Mouse (Mus musculus) erythroblast, embryonic 14.5 days (primary cell): ENCODE results near the gene Nudt9. TPM values are rescaled to one million over a fixed set of nuclear protein-coding genes. Genes with fewer than 3 reads are reported as not detected.

Experiments used
- H3K27me3 ChIP-seq: 2 replicates; pipeline ENCODE4 v1.6.1; 2012; ENCODE audit warnings: inconsistent platforms; ENCODE audit not compliant: control insufficient read depth
- H3K36me3 ChIP-seq: 2 replicates; pipeline ENCODE4 v1.6.1; 2012; ENCODE audit warnings: mild to moderate bottlenecking, inconsistent platforms; ENCODE audit not compliant: control insufficient read depth
- H3K4me1 ChIP-seq: 2 replicates; pipeline ENCODE4 v1.6.1; 2012; ENCODE audit warnings: inconsistent platforms; ENCODE audit not compliant: control insufficient read depth
- H3K4me3 ChIP-seq: replicated peaks from 2 replicates; pipeline ENCODE3; 2012; ENCODE audit warnings: moderate library complexity, mild to moderate bottlenecking, inconsistent platforms
- H3K9me3 ChIP-seq: 2 replicates; pipeline ENCODE4 v1.6.1; 2012; ENCODE audit warnings: low read length, inconsistent platforms, mixed read lengths; ENCODE audit not compliant: control insufficient read depth
- GATA1 ChIP-seq: IDR thresholded peaks from 2 replicates; pipeline ENCODE4 v1.6.1; 2012; ENCODE audit warnings: low read length, inconsistent platforms, mixed read lengths
- TAL1 ChIP-seq: IDR thresholded peaks from 3 replicates; pipeline ENCODE4 v1.6.1; 2012; ENCODE audit warnings: low read length, inconsistent platforms, mixed read lengths
- polyA plus RNA-seq: library from polyadenylated mRNA; stranded (reverse); fragments of >175 nt; gene quantifications from 2 replicates; pipeline ENCODE4 v1.2.3, GENCODE M21; 2012

Gene Nudt9
- polyA plus RNA-seq, 1 experiment: 40.0 TPM

DNA sequence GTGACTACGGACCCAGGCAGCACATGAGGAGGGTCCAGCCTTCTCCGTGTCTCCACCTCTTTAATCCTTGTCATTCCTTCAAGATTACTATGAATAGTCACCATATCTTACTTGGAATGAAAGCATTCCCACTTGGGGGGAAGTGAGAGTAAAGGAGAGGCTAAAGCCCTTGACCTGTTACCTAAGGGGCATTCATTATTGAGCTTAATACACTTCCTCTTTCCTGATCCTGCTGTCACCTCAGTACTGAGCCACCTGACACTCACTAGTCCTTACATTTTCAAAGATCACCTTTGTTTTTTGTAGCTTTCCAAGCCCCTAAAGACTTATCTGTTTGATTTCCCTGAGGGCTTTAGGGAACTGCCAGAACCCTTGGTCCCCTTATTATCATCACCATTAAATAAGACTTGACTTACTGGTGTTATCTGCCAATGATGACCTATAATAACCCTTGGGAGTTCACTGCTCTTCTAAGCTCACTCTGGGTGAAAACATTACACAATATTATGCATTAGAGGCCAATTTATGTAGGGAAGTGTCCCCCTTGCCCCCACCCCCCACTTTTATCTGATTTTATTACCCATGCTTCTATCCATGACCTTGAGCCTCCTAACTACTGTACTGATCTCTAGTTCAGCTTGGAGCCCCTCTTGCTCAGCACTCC lies 13.5 kb upstream of the Nudt9 start:
- H3K9me3 ChIP-seq: no peaks in the 10 kb centered on the region
- H3K27me3 ChIP-seq: no peaks in the 10 kb centered on the region
- H3K36me3 ChIP-seq: no peaks in the 10 kb centered on the region
- H3K4me3 ChIP-seq: no peak overlapping the region
- peaks cover 14% of the 10 kb centered on the region for H3K4me1 ChIP-seq
- TF ChIP-seq GATA1 (no peak), TAL1 (no peak)

DNA sequence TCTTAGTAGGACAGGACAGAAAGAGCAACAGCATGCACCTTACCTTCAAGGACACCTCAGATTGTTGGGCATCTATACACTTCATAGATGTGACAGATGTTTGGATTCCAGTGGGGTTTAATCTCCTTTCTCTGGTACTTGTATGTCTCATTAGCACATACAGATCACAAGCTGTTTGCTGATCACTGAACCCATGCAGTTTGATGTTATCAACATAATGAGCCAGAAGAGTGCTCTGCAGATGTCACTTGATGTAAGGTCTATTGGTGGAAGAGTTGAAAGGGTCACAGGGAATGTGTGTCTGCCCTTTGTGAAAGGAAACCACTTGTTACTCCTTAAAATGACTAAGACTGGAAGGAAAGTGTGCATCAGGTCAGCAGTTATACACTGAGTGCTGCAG lies 11.0 kb upstream of the Nudt9 start:
- TF ChIP-seq GATA1 (no peak), TAL1 (no peak)
- H3K36me3 ChIP-seq: no peaks in the 10 kb centered on the region
- no peaks in the 10 kb centered on the region for H3K9me3 ChIP-seq
- H3K4me3 ChIP-seq: no peak overlapping the region
- H3K4me1 ChIP-seq: peaks cover 24% of the 10 kb centered on the region
- no peaks in the 10 kb centered on the region for H3K27me3 ChIP-seq

DNA sequence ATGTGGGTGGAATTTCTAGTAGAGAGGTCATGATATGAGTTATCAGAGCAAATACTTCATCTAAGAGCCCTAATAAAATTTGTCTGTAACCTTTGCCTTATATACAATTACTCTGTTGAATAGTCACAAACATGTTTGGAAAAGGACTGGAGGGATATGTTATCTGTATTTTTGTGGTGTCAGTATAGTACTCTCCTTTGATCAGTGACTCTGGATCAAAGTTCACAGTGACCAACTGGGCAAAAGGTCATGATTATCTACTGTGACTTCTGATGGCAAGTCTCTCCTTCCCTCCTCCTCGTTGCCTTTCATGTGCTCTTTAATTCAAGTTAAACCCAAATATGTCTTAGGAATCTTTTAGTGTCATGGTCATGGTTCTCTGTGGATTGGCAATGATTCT lies 10.3 kb upstream of the Nudt9 start:
- Histone ChIP-seq H3K9me3 (no peaks in the 10 kb centered on the region), H3K36me3 (no peaks in the 10 kb centered on the region), H3K27me3 (no peaks in the 10 kb centered on the region), H3K4me3 (no peak overlapping the region), H3K4me1 (peaks cover 24% of the 10 kb centered on the region)
- TF ChIP-seq TAL1: no peak
- no peak for TF ChIP-seq GATA1

DNA sequence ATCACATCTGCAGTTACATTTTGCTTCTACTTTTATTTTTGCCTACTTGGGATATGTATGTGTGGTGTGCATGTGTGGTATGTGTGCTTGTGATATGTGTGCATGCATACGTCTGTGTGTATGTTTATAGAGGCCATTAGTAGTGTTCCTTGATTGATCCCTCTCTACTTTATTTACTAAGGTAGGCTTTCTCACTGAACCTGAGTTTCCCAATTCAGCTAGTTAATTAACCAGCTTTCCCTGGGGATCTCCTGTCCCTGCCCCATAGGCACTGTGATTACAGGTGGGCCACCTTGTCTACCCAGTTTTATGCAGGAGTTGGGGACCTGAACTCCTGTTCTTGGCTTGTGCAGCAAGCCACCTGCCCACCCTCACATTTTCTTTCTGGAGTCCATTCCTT lies 9.4 kb upstream of the Nudt9 start:
- Histone ChIP-seq H3K27me3 (no peaks in the 10 kb centered on the region), H3K4me3 (no peak overlapping the region), H3K9me3 (no peaks in the 10 kb centered on the region), H3K4me1 (peaks cover 24% of the 10 kb centered on the region), H3K36me3 (no peaks in the 10 kb centered on the region)
- TF ChIP-seq TAL1: no peak
- no peak for TF ChIP-seq GATA1

DNA sequence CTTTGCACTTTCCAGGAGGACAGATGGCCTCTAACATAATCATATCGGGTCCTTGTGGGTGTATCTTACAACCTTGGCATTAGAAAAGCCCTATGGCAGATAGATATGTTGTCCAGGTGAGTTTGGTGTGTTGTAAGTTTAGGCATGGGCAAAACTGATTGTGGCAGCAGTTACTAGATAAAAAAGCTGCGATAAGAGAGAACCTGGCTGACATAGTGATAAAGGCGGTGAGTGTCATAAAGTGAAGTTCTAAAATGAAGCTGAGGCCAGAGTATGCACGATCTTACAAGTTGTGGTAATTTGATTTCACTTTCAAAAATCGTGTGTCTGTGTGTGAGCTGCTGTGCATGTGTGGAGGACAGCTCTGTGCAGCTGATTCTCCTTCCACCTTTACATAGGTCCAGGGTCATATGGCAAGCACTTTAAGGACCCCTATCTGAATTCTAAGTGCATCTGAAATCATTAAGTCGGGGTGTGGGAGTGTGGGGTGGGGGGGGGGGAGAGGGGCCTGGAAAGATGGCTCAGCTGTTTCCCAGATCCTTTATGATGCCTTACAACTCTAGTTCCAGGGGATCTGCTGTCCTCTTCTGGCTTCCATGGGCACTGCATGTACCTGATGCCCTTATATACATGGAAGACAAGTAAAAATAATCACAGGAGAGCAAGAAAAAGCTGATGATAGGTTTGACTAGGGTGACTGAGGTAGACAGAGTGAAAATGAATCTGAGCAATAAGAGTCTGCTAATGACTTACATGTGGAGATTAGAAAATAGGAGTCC lies 6.8 kb upstream of the Nudt9 start:
- Histone ChIP-seq H3K9me3 (no peaks in the 10 kb centered on the region), H3K4me1 (peaks cover 28% of the 10 kb centered on the region), H3K27me3 (no peaks in the 10 kb centered on the region), H3K4me3 (no peak overlapping the region), H3K36me3 (no peaks in the 10 kb centered on the region; the same call in 1 of the 2 replicates)
- TF ChIP-seq TAL1: no peak
- no peak for TF ChIP-seq GATA1

DNA sequence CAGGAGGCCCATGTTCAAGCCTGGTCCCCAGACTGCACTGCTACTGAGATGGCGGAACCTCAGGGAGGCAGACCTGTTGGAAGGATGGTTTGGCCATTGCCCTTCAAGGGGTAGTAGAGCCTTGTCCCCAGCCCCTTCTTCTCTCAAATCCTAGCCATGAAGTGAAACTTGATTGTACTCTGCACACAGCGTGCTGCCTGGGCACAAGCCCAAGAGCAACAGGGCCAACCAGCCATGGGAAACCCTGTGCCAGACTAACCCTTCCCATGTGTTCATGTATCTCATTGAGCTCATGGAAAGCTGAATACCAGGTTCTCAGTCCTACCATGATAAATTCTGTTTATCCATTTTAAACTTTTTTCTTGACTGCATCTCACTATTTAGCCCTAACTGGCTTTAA lies 3.2 kb upstream of the Nudt9 start:
- H3K4me1 ChIP-seq: peaks cover 52% of the 10 kb centered on the region
- H3K4me3 ChIP-seq: no peak overlapping the region
- no peaks in the 10 kb centered on the region; the same call in 1 of the 2 replicates for H3K36me3 ChIP-seq
- no peaks in the 10 kb centered on the region for H3K9me3 ChIP-seq
- TF ChIP-seq GATA1 (no peak), TAL1 (no peak)
- no peaks in the 10 kb centered on the region for H3K27me3 ChIP-seq

DNA sequence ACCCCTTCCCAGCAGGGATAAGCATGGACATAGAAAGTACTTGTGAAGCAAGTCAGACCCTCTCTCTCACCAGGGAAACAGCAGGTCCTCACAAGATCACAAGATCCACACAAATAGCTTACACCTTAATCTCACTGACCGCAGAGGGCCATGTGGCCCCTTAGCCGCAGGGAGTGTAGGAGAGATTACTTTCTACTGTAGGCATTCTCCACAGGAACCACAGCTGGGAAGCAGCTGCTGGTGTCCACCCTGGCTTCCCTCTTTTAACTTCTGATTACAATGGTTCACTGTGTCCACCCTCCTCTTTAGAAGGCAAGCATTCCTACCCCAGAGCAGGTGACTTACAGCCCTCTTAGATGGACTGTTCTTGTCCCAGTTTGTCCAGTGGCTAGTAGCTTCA lies 2.4 kb upstream of the Nudt9 start:
- Histone ChIP-seq H3K36me3 (no peaks in the 10 kb centered on the region; the same call in 1 of the 2 replicates), H3K9me3 (no peaks in the 10 kb centered on the region), H3K4me1 (peaks cover 57% of the 10 kb centered on the region), H3K27me3 (no peaks in the 10 kb centered on the region), H3K4me3 (no peak overlapping the region)
- TF ChIP-seq GATA1 (no peak), TAL1 (0 out of 3 replicates have a peak, but pooled peaks have one; percentile 23)

DNA sequence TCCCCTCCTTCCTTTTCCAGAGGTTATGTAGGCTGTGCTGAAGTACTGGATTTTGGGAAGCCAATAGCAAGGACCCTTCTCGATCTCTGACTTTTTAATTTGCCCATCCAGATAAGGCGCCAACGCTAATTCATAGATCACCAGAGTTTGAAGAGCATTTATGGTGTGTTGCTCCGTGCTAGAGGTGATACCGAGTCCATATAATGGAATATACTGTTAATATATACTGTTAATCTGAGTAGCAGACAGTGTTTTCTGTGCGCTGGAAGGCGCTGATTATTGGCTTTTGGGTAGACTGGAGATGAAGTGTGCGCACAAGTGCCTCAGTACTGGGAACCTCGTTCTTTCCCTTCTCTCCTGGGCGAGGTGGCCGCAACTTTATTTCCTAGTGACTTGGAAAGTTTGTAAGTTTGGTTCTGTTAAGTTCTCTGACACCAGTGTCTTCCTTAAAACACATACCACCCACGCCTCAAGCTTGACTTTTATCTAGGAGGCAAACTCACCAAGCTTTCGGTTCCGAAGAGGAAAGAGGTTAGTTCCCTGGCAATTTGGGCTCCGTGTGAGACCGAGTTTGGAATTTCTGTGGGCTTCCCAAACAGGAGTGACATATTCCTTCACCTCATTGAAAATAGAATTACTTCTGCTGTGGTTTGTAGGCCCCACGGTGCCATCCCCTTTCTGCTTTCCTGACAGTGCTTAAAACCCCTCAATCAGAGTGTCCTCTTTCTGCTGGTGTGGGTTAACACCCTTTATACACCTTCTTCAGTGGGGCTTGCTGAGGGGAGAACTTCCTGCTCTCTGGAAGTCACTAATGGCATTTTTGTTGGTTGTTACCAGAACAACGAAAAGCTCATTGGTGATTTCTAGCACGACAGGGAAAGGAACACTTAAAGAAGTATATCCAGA lies 1.3 kb downstream of the Nudt9 start:
- peak; percentile 57 for TF ChIP-seq GATA1
- TF ChIP-seq TAL1: no peak
- H3K9me3 ChIP-seq: no peaks in the 10 kb centered on the region
- peaks cover 29% of the 10 kb centered on the region for H3K36me3 ChIP-seq
- no peaks in the 10 kb centered on the region for H3K27me3 ChIP-seq
- H3K4me1 ChIP-seq: peaks cover 66% of the 10 kb centered on the region
- peak overlapping the region; percentile 91 for H3K4me3 ChIP-seq

DNA sequence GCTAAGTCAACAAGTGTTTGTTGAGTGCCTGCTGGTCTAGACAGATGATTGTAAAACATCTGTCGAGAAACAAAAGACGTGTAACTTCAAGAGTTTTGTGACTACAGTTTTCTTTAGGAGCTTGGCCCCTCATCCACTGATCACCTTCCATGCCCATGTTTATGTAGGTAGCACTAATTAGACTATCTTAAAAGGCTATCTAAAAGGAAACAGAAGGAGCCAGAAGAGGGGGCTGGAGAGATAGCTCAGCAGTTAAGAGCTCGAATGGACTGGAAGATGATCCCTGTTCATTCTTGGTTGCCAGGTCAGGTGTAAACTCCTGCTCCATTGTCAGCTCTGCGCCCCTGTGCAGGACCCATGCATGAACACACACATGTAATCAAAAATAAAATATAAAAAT lies 2.0 kb downstream of the Nudt9 start:
- Histone ChIP-seq H3K36me3 (peaks cover 36% of the 10 kb centered on the region), H3K4me3 (peak overlapping the region; percentile 91), H3K9me3 (no peaks in the 10 kb centered on the region), H3K4me1 (peaks cover 68% of the 10 kb centered on the region), H3K27me3 (no peaks in the 10 kb centered on the region)
- TF ChIP-seq TAL1: no peak
- TF ChIP-seq GATA1: peak; percentile 84
